Mouse (Mus musculus) kidney, embryonic 16.5 days (tissue): Measurements from ENCODE around the gene Gga1. TPM values are rescaled to one million over a fixed set of nuclear protein-coding genes. Genes with fewer than 3 reads are reported as not detected.
"Not testable (repeated sequence)": the region's sequence is repeated elsewhere in the genome, so short reads cannot be mapped to it uniquely, and the experiment has no call there.

Source experiments
- ATAC-seq: fragments of 200-750 bp; cut with Nextera tagmentation; 2 replicates; pipeline ENCODE4 v1.8.0; 2017; ENCODE audit warnings: moderate TSS enrichment; ENCODE audit not compliant: low FRiP score, low TSS enrichment
- H3K27ac ChIP-seq: fragments of 300-500 bp; sonication (generic); 2 replicates; pipeline ENCODE4 v1.5.1; 2014; ENCODE audit warnings: low read length
- H3K27me3 ChIP-seq: fragments of 300-500 bp; sonication (generic); 2 replicates; pipeline ENCODE4 v1.6.1; 2014; ENCODE audit warnings: low read length, control low read depth, mixed read lengths; ENCODE audit not compliant: insufficient read depth
- H3K36me3 ChIP-seq: fragments of 300-500 bp; sonication (generic); 2 replicates; pipeline ENCODE4 v1.6.1; 2014; ENCODE audit warnings: low read length, control low read depth, mixed read lengths; ENCODE audit not compliant: insufficient read depth
- H3K4me1 ChIP-seq: fragments of 300-500 bp; sonication (generic); 2 replicates; pipeline ENCODE4 v1.6.1; 2014; ENCODE audit warnings: low read length, control low read depth, mixed read lengths; ENCODE audit not compliant: insufficient read depth
- H3K4me2 ChIP-seq: fragments of 300-500 bp; sonication (generic); replicated peaks from 2 replicates; pipeline ENCODE4 v1.6.1; 2014; ENCODE audit warnings: low read depth, low read length
- H3K4me3 ChIP-seq: fragments of 300-500 bp; sonication (generic); 2 replicates; pipeline ENCODE4 v1.5.1; 2014; ENCODE audit warnings: mild to moderate bottlenecking, low read length
- H3K9ac ChIP-seq: fragments of 300-500 bp; sonication (generic); replicated peaks from 2 replicates; pipeline ENCODE4 v1.6.1; 2014; ENCODE audit warnings: low read length
- H3K9me3 ChIP-seq: fragments of 300-500 bp; sonication (generic); 2 replicates; pipeline ENCODE4 v1.6.1; 2016; ENCODE audit warnings: low read length, control low read depth
- WGBS: fragments of 180-500 bp; shearing (Covaris S2); extraction: QIAGEN DNeasy Blood & Tissue Kit; methylation state at CpG from one replicate; pipeline ENCODE4 v1.1.7; 2014; 5-methylcytosine and 5-hydroxymethylcytosine counted together
- polyA plus RNA-seq: library from polyadenylated mRNA; unstranded; fragments of >200 nt; fragmentation: Nextera tagmentation; extraction: Ambion mirVana; gene quantifications from 2 replicates; pipeline ENCODE4 v1.2.1, GENCODE M21; 2015

Gga1 gene
- polyA plus RNA-seq, 1 experiment from 2014 or later, result 54.7 TPM

GRCm38 (mm10) chr15:78844791-78845190 is 32.2 kb upstream of the Gga1 start:
- Histone ChIP-seq H3K9me3 (no peaks in the 10 kb centered on the region), H3K36me3 (peaks cover 9% of the 10 kb centered on the region), H3K4me3 (peak overlapping the region; percentile 71), H3K4me1 (peaks cover 50% of the 10 kb centered on the region), H3K27me3 (peaks cover 5% of the 10 kb centered on the region; the same call in 1 of the 2 replicates), H3K27ac (peak overlapping the region; percentile 96), H3K4me2 (peak overlapping the region; percentile 78), H3K9ac (peak overlapping the region; percentile 94)
- 24% methylated on average over 9 of the region's 9 CpGs for WGBS
- no peak for ATAC-seq

- Histone ChIP-seq H3K9me3 (no peaks in the 10 kb centered on the region), H3K4me3 (peak overlapping the region; percentile 71), H3K4me2 (peak overlapping the region; percentile 78), H3K36me3 (peaks cover 9% of the 10 kb centered on the region), H3K27ac (peak overlapping the region; percentile 96), H3K27me3 (peaks cover 5% of the 10 kb centered on the region; the same call in 1 of the 2 replicates), H3K4me1 (peaks cover 50% of the 10 kb centered on the region), H3K9ac (peak overlapping the region; percentile 47; the same call in 1 of the 2 replicates)
- ATAC-seq, result no peak
- WGBS, result 51% methylated on average over 11 of the region's 11 CpGs
These were observed 31.7 kb upstream of the Gga1 start for GRCm38 (mm10) chr15:78845321-78845720.

- Histone ChIP-seq H3K9me3 (no peaks in the 10 kb centered on the region), H3K9ac (peak overlapping the region; percentile 47), H3K4me3 (peak overlapping the region; percentile 71), H3K4me2 (peak overlapping the region; percentile 78), H3K27me3 (peaks cover 5% of the 10 kb centered on the region; the same call in 1 of the 2 replicates), H3K36me3 (peaks cover 9% of the 10 kb centered on the region), H3K27ac (peak overlapping the region; percentile 96), H3K4me1 (peaks cover 49% of the 10 kb centered on the region)
- 61% methylated on average over 8 of the region's 8 CpGs for WGBS
- ATAC-seq, result no peak
These were observed 31.1 kb upstream of the Gga1 start for GRCm38 (mm10) chr15:78845867-78846266.

GRCm38 (mm10) chr15:78846352-78846751 is 30.6 kb upstream of the Gga1 start:
- no peak for ATAC-seq
- Histone ChIP-seq H3K4me2 (0 out of 2 replicates have a peak overlapping the region, but pooled peaks have one; percentile 78), H3K9me3 (no peaks in the 10 kb centered on the region), H3K9ac (peak overlapping the region; percentile 31; the same call in 1 of the 2 replicates), H3K4me1 (peaks cover 48% of the 10 kb centered on the region), H3K4me3 (no peak overlapping the region), H3K27me3 (peaks cover 5% of the 10 kb centered on the region; the same call in 1 of the 2 replicates), H3K27ac (peak overlapping the region; percentile 96), H3K36me3 (peaks cover 9% of the 10 kb centered on the region)
- WGBS, result 63% methylated on average over 8 of the region's 8 CpGs

- not testable (repeated sequence) for H3K36me3 ChIP-seq, H3K9me3 ChIP-seq, H3K4me3 ChIP-seq, H3K9ac ChIP-seq, H3K4me2 ChIP-seq, ATAC-seq, H3K27me3 ChIP-seq
- peak overlapping the region; percentile 96; the same call in 1 of the 2 replicates for H3K27ac ChIP-seq
- peaks cover 47% of the 10 kb centered on the region for H3K4me1 ChIP-seq
- 86% methylated on average over 7 of the region's 7 CpGs for WGBS
These were observed 30.2 kb upstream of the Gga1 start for GRCm38 (mm10) chr15:78846805-78847204.

- Histone ChIP-seq H3K9me3 (no peaks in the 10 kb centered on the region), H3K27ac (no peak overlapping the region), H3K27me3 (peaks cover 5% of the 10 kb centered on the region; the same call in 1 of the 2 replicates), H3K4me1 (peaks cover 41% of the 10 kb centered on the region), H3K9ac (no peak overlapping the region), H3K4me3 (no peak overlapping the region), H3K36me3 (peaks cover 9% of the 10 kb centered on the region), H3K4me2 (no peak overlapping the region)
- WGBS, result 22% methylated on average over 5 of the region's 5 CpGs
- no peak for ATAC-seq
These were observed 28.5 kb upstream of the Gga1 start for GRCm38 (mm10) chr15:78848467-78848866.

- Histone ChIP-seq H3K36me3 (peaks cover 9% of the 10 kb centered on the region), H3K4me1 (peaks cover 40% of the 10 kb centered on the region), H3K4me2 (no peak overlapping the region), H3K27me3 (no peaks in the 10 kb centered on the region), H3K4me3 (no peak overlapping the region), H3K9ac (0 out of 2 replicates have a peak overlapping the region, but pooled peaks have one; percentile 36), H3K9me3 (no peaks in the 10 kb centered on the region), H3K27ac (peak overlapping the region; percentile 78)
- ATAC-seq, result no peak
- 91% methylated on average over 12 of the region's 12 CpGs for whole genome bisulfite sequencing
These were observed 27.5 kb upstream of the Gga1 start for GRCm38 (mm10) chr15:78849485-78849884.

GRCm38 (mm10) chr15:78850059-78850824 is 26.7 kb upstream of the Gga1 start:
- 67% methylated on average over 15 of the region's 15 CpGs for WGBS
- ATAC-seq, result peak; percentile 22
- no peak overlapping the region for H3K4me3 ChIP-seq
- peak overlapping the region; percentile 78 for H3K27ac ChIP-seq
- no peaks in the 10 kb centered on the region for H3K9me3 ChIP-seq
- peaks cover 9% of the 10 kb centered on the region for H3K36me3 ChIP-seq
- H3K27me3 ChIP-seq, result no peaks in the 10 kb centered on the region
- H3K9ac ChIP-seq, result no peak overlapping the region; the same call in 1 of the 2 replicates
- H3K4me1 ChIP-seq, result peaks cover 32% of the 10 kb centered on the region
- no peak overlapping the region for H3K4me2 ChIP-seq

GRCm38 (mm10) chr15:78850944-78851343 is 26.0 kb upstream of the Gga1 start:
- Histone ChIP-seq H3K9ac (no peak overlapping the region), H3K4me1 (peaks cover 25% of the 10 kb centered on the region)

More at GRCm38 (mm10) chr15:78850944-78851343, 26.0 kb upstream of the Gga1 start:
- no peaks in the 10 kb centered on the region for H3K9me3 ChIP-seq
- H3K36me3 ChIP-seq, result peaks cover 9% of the 10 kb centered on the region
- 65% methylated on average over 6 of the region's 6 CpGs for WGBS
- H3K4me2 ChIP-seq, result no peak overlapping the region
- no peak; the same call in 1 of the 2 replicates for ATAC-seq
- H3K27ac ChIP-seq, result peak overlapping the region; percentile 78
- H3K4me3 ChIP-seq, result no peak overlapping the region
- no peaks in the 10 kb centered on the region for H3K27me3 ChIP-seq
